Mouse (Mus musculus) midbrain, embryonic 16.5 days (tissue): Measurements from ENCODE around the gene Rnase9. TPM values are rescaled to one million over a fixed set of nuclear protein-coding genes. Genes with fewer than 3 reads are reported as not detected.

Source experiments
- ATAC-seq: fragments of 200-750 bp; cut with Nextera tagmentation; 2 replicates; pipeline ENCODE4 v1.8.0; 2017; ENCODE audit warnings: moderate TSS enrichment
- H3K27ac ChIP-seq: fragments of 300-500 bp; sonication (generic); 2 replicates; pipeline ENCODE4 v1.5.1; 2014; ENCODE audit warnings: mild to moderate bottlenecking, low read length, mixed read lengths
- H3K27me3 ChIP-seq: fragments of 300-500 bp; sonication (generic); 2 replicates; pipeline ENCODE4 v1.6.1; 2014; ENCODE audit warnings: low read depth, low read length, mixed read lengths; ENCODE audit not compliant: control insufficient read depth, insufficient read depth
- H3K36me3 ChIP-seq: fragments of 300-500 bp; sonication (generic); 2 replicates; pipeline ENCODE4 v1.6.1; 2014; ENCODE audit warnings: mild to moderate bottlenecking, low read length, moderate library complexity, mixed read lengths; ENCODE audit not compliant: control insufficient read depth, insufficient read depth
- H3K4me1 ChIP-seq: fragments of 300-500 bp; sonication (generic); 2 replicates; pipeline ENCODE4 v1.6.1; 2014; ENCODE audit warnings: mild to moderate bottlenecking, low read length, mixed read lengths; ENCODE audit not compliant: control insufficient read depth, insufficient read depth
- H3K4me2 ChIP-seq: fragments of 300-500 bp; sonication (generic); 2 replicates; pipeline ENCODE4 v1.6.1; 2014; ENCODE audit warnings: mild to moderate bottlenecking, low read length, mixed read lengths
- H3K4me3 ChIP-seq: fragments of 300-500 bp; sonication (generic); 2 replicates; pipeline ENCODE4 v1.5.1; 2014; ENCODE audit warnings: low read depth, mild to moderate bottlenecking, low read length, moderate library complexity, mixed read lengths
- H3K9ac ChIP-seq: fragments of 300-500 bp; sonication (generic); 2 replicates; pipeline ENCODE4 v1.6.1; 2014; ENCODE audit warnings: low read depth, low read length, mixed read lengths
- H3K9me3 ChIP-seq: fragments of 300-500 bp; sonication (generic); replicated peaks from 2 replicates; pipeline ENCODE4 v1.6.1; 2014; ENCODE audit warnings: mild to moderate bottlenecking, low read length, mixed read lengths; ENCODE audit not compliant: control insufficient read depth, poor library complexity, severe bottlenecking
- WGBS: fragments of 180-500 bp; shearing (Covaris S2); extraction: QIAGEN DNeasy Blood & Tissue Kit; methylation state at CpG from one replicate; pipeline ENCODE4 v1.1.7; 2014; 5-methylcytosine and 5-hydroxymethylcytosine counted together
- polyA plus RNA-seq: library from polyadenylated mRNA; unstranded; fragments of >200 nt; fragmentation: Nextera tagmentation; extraction: Ambion mirVana; gene quantifications from 2 replicates; pipeline ENCODE4 v1.2.1, GENCODE M21; 2015

The Rnase9 gene
- polyA plus RNA-seq, 1 experiment from 2014 or later: not detected

- no peak for ATAC-seq
- Histone ChIP-seq H3K27ac (no peak overlapping the region), H3K4me1 (no peaks in the 10 kb centered on the region), H3K36me3 (no peaks in the 10 kb centered on the region), H3K4me2 (no peak overlapping the region), H3K4me3 (no peak overlapping the region), H3K27me3 (no peaks in the 10 kb centered on the region), H3K9ac (no peak overlapping the region), H3K9me3 (no peaks in the 10 kb centered on the region)
- 19% methylated on average over 13 of the region's 13 CpGs for WGBS
Measured at GRCm38 (mm10) chr14:51054243-51055237, 12.9 kb upstream of the Rnase9 start.

- no peak overlapping the region for H3K4me2 ChIP-seq
- no peak overlapping the region for H3K4me3 ChIP-seq
- ATAC-seq: no peak
- no peaks in the 10 kb centered on the region for H3K36me3 ChIP-seq
- no peaks in the 10 kb centered on the region for H3K4me1 ChIP-seq
- H3K27me3 ChIP-seq: no peaks in the 10 kb centered on the region
- WGBS: 55% methylated on average over 5 of the region's 5 CpGs
- no peak overlapping the region for H3K27ac ChIP-seq
- H3K9ac ChIP-seq: no peak overlapping the region
- no peaks in the 10 kb centered on the region for H3K9me3 ChIP-seq
Measured at GRCm38 (mm10) chr14:51053176-51053575, 11.5 kb upstream of the Rnase9 start.

GRCm38 (mm10) chr14:51051941-51052340 is 10.3 kb upstream of the Rnase9 start:
- ATAC-seq: no peak
- no peaks in the 10 kb centered on the region for H3K36me3 ChIP-seq

GRCm38 (mm10) chr14:51050063-51050462 is 8.4 kb upstream of the Rnase9 start, which contains the start of gene Rnase11:
TSS of gene Rnase11 (minus strand) at chr14:51050163.
- Histone ChIP-seq H3K4me3 (no peak within 1 kb of the TSS), H3K36me3 (no peaks in the 10 kb centered on the region), H3K9ac (no peak within 1 kb of the TSS), H3K9me3 (no peaks in the 10 kb centered on the region), H3K4me2 (no peak within 1 kb of the TSS), H3K27me3 (no peaks in the 10 kb centered on the region), H3K27ac (no peak within 1 kb of the TSS), H3K4me1 (no peaks in the 10 kb centered on the region)
- 89% methylated on average over 2 of the region's 2 CpGs for WGBS
- ATAC-seq: no peak

More at GRCm38 (mm10) chr14:51051941-51052340, 10.3 kb upstream of the Rnase9 start:
- Histone ChIP-seq H3K9me3 (no peaks in the 10 kb centered on the region), H3K4me3 (no peak overlapping the region), H3K4me1 (no peaks in the 10 kb centered on the region), H3K27me3 (no peaks in the 10 kb centered on the region), H3K4me2 (no peak overlapping the region), H3K27ac (no peak overlapping the region), H3K9ac (no peak overlapping the region)
- WGBS: 72% methylated on average over 5 of the region's 5 CpGs

- Histone ChIP-seq H3K9ac (no peak overlapping the region), H3K4me3 (no peak overlapping the region), H3K36me3 (no peaks in the 10 kb centered on the region), H3K4me1 (no peaks in the 10 kb centered on the region), H3K27ac (no peak overlapping the region), H3K4me2 (no peak overlapping the region), H3K27me3 (no peaks in the 10 kb centered on the region), H3K9me3 (no peaks in the 10 kb centered on the region)
- no peak for ATAC-seq
- 73% methylated on average over 5 of the region's 5 CpGs for WGBS
Measured at GRCm38 (mm10) chr14:51047846-51048245, 6.2 kb upstream of the Rnase9 start.

GRCm38 (mm10) chr14:51036214-51036613 is 5.5 kb downstream of the Rnase9 start:
- H3K27ac ChIP-seq: no peak overlapping the region
- H3K4me2 ChIP-seq: no peak overlapping the region
- H3K4me3 ChIP-seq: no peak overlapping the region
- no peaks in the 10 kb centered on the region for H3K4me1 ChIP-seq
- ATAC-seq: no peak
- no peaks in the 10 kb centered on the region; the same call in 1 of the 2 replicates for H3K9me3 ChIP-seq
- WGBS: 67% methylated on average over 4 of the region's 4 CpGs
- no peaks in the 10 kb centered on the region for H3K36me3 ChIP-seq
- H3K27me3 ChIP-seq: no peaks in the 10 kb centered on the region
- no peak overlapping the region for H3K9ac ChIP-seq

GRCm38 (mm10) chr14:51035206-51035605 is 6.5 kb downstream of the Rnase9 start:
- H3K4me2 ChIP-seq: no peak overlapping the region
- no peak overlapping the region for H3K27ac ChIP-seq
- H3K9me3 ChIP-seq: no peaks in the 10 kb centered on the region; the same call in 1 of the 2 replicates
- H3K4me3 ChIP-seq: no peak overlapping the region
- WGBS: 24% methylated on average over 1 of the region's 1 CpGs
- H3K9ac ChIP-seq: no peak overlapping the region
- H3K27me3 ChIP-seq: no peaks in the 10 kb centered on the region
- no peaks in the 10 kb centered on the region for H3K4me1 ChIP-seq
- no peak for ATAC-seq
- H3K36me3 ChIP-seq: no peaks in the 10 kb centered on the region

GRCm38 (mm10) chr14:51027387-51028155 is 14.1 kb downstream of the Rnase9 start:
- Histone ChIP-seq H3K9me3 (no peaks in the 10 kb centered on the region; the same call in 1 of the 2 replicates), H3K4me2 (no peak overlapping the region)
- ATAC-seq: no peak

More at GRCm38 (mm10) chr14:51027387-51028155, 14.1 kb downstream of the Rnase9 start:
- H3K4me3 ChIP-seq: no peak overlapping the region
- no peaks in the 10 kb centered on the region for H3K4me1 ChIP-seq
- WGBS: 67% methylated on average over 3 of the region's 3 CpGs
- H3K36me3 ChIP-seq: no peaks in the 10 kb centered on the region
- no peak overlapping the region for H3K27ac ChIP-seq
- no peaks in the 10 kb centered on the region for H3K27me3 ChIP-seq
- no peak overlapping the region for H3K9ac ChIP-seq
